Mouse (Mus musculus) left cerebral cortex, postnatal 14 days (tissue): Measurements from ENCODE around the gene Znrf2. TPM values are rescaled to one million over a fixed set of nuclear protein-coding genes. Genes with fewer than 3 reads are reported as not detected.

Experiments used
- DNase-seq, 2 experiments: peaks; one replicate each; pipeline ENCODE4 v3.0.0; 2021 to 2022; ENCODE audit warnings: low spot score in 2 of 2, mixed read lengths in 1 of 2
- intact Hi-C: fragments of 180-260 bp; cut with DNase I; formaldehyde crosslinking; loops from one replicate; pipeline ENCODE4 v1.15.1; 2025
- long read RNA-seq, 2 experiments: library from polyadenylated mRNA; stranded (forward); transcript quantifications; one replicate each; pipeline ENCODE4 v2.0.0; 2021
- total RNA-seq, 2 experiments: library from RNA; stranded (reverse); gene quantifications; 2 replicates each; pipeline ENCODE4 v1.2.3; 2021

Gene Znrf2
- total RNA-seq, result 10 to 100 TPM; 19.4 to 21.8 TPM
- long read RNA-seq, experiment 1, full-length matches to known transcripts, result 8 of 10 reads
- long read RNA-seq, experiment 1, partial matches to known transcripts, result 0 of 10 reads
- long read RNA-seq, experiment 1, other reads (novel, unspliced or antisense), result 2 of 10 reads
- long read RNA-seq, experiment 2, full-length matches to known transcripts, result 10 of 17 reads
- long read RNA-seq, experiment 2, partial matches to known transcripts, result 1 of 17 reads
- long read RNA-seq, experiment 2, other reads (novel, unspliced or antisense), result 6 of 17 reads

- intact Hi-C loops, result loop anchor here (2.0 to 10.0 kb wide), 3 partner anchors 114 to 348 kb away; partner anchors contain the start of gene Ggct
These were observed at the start of gene Znrf2 for GRCm38 (mm10) chr6:54816388-54817065. TSS of gene Znrf2 (plus strand) at chr6:54816916.

GRCm38 (mm10) chr6:54767746-54768145 is 49.0 kb upstream of the Znrf2 start:
- DNase-seq, result no peak
- intact Hi-C loops, result no loop called here

More at GRCm38 (mm10) chr6:54816388-54817065, at the start of gene Znrf2:
- peak; percentile 95 for DNase-seq

GRCm38 (mm10) chr6:54770766-54771165 is 46.0 kb upstream of the Znrf2 start:
- intact Hi-C loops, result no loop called here
- DNase-seq, result no peak

- peak; percentile 16 to 18 for DNase-seq
- intact Hi-C loops, result no loop called here
These were observed 45.5 kb upstream of the Znrf2 start for GRCm38 (mm10) chr6:54771171-54771570.

DNA sequence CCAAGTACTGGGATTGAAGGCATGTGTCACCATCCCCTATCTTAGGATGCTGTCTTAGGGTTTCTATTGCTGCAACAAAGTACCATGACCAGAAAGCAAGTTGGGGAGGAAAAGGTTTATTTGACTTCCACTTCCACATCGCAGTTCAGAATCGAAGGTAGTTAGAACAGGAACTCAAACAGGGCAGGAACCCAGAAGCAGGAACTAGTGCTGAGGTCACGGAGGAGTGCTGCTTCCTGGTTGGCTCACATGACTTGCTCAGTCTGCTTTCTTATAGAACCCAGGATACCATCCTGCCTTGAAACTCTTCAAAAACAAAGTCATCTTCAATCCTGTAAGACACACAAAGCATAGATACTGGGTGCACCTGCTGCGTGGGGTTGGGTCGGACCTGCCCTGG is 44.6 kb upstream of the Znrf2 start:
- DNase-seq, result no peak
- intact Hi-C loops, result no loop called here

DNA sequence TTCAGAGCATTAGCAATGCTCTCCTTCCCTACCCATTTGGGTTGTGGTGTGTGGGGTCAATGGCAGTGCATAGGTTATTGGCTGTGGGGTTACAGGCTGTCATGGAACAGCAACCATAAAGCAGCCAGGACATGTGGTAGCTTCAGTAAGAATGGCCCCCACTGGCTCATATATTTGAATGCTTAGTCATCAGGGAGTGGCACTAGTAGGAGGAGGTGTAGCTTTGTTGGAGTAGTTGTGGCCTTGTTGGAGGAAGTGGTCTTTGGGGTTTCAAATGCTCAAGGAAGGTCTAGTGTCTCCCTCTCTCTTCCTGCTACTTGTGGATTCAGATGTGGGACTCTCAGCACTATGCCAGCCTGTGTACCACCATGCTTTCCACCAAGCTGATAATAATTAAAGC is 41.0 kb upstream of the Znrf2 start:
- DNase-seq, result no peak
- intact Hi-C loops, result no loop called here

DNA sequence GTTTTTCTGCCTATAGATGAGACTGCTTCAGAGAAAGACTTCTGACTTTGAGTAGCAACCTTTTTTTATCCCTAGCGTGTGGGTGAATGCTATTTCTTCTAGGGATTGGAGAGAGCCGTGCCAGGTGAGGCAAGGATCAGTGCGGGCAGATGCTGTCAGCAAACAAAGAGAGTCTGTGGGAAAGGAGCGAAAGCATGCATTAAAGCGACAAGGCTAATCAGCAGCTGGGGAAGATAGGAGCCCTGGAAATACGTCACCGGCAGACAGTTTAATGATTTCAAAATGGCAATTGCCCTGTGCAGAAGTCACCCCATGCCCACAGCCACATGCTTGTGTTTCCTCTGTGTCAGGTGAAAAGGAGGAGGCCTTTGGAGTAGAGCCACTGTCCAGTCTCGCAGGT is 39.1 kb upstream of the Znrf2 start:
- intact Hi-C loops, result no loop called here
- DNase-seq, result peak in 1 of 2 experiments; percentile 12

GRCm38 (mm10) chr6:54779968-54780367 is 36.7 kb upstream of the Znrf2 start:
- no peak for DNase-seq
- intact Hi-C loops, result no loop called here

GRCm38 (mm10) chr6:54780569-54781304 is 36.0 kb upstream of the Znrf2 start:
- intact Hi-C loops, result no loop called here
- no peak for DNase-seq

DNA sequence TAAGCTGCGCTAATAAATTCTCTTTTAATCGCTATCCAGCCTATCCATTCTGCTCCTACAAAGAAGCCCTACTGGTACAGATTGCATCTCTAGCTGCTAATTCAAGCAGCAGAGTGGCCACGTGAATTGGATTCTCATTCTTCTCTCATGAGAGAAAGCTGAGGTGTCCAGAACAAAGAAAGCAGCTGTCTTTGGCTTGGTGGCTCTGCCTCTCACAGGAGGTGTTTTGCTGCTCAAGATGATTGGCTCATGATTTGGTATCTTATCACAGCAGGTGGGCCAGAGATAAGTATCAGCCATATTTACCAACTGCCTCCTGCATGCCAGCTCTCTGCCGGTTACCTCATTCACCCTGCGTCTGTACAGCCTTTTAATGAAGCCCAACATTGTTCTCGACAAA is 34.8 kb upstream of the Znrf2 start:
- intact Hi-C loops, result no loop called here
- DNase-seq, result no peak

DNA sequence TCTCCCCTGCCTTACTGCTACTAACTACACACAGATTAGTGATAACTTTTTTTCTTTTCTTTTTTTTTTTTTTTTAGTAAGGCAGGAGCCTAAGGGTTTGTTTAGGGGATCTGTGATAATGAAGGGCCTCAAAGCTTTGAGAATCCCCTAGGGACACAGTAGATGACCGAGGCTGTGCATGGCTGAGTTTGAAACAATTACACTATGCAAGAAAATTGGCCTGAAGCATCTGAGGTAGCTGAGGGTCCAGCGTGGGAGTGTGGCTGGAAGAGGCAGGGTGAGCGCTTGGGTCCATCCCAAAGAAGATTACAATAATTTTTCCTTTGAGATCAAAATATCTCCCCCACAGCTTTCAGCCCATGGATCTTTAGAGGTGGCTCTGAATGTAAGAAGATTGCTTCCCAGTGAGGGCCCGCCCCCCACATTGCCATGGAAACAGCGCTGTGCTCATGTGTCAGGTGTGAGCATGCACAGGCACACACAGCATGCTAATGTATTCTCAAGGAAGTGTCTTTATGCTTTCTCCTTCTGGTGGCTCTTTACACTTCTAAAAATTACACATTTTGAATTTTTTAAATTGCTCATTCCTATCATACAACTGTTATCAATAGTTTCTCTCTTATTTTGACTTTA is 31.5 kb upstream of the Znrf2 start:
- peak; percentile 82 to 92 for DNase-seq
- intact Hi-C loops, result no loop called here

DNA sequence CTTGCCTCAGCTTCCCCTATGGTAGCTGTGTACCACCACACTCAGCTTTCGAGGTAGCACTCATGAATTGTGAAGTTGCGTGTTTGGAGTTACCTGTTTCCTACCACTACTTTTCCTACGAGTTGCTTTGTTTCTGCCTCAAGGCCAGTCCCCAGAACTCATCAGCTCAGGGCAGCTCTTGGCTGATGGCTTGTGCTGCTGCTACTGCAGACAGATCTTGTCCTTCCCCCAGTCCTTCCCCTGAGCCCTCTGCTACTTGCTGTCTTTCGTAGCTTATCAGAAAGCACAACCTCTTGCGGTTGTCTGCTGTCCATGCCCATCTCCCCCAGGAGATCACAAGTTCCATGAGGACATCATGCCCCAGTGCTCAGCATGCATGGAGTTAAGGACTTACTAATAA is 29.9 kb upstream of the Znrf2 start:
- intact Hi-C loops, result no loop called here
- DNase-seq, result no peak

- intact Hi-C loops, result no loop called here
- DNase-seq, result no peak
These were observed 28.2 kb upstream of the Znrf2 start for GRCm38 (mm10) chr6:54788493-54788892.

GRCm38 (mm10) chr6:54789139-54789538 is 27.6 kb upstream of the Znrf2 start:
- intact Hi-C loops, result no loop called here
- no peak for DNase-seq

DNA sequence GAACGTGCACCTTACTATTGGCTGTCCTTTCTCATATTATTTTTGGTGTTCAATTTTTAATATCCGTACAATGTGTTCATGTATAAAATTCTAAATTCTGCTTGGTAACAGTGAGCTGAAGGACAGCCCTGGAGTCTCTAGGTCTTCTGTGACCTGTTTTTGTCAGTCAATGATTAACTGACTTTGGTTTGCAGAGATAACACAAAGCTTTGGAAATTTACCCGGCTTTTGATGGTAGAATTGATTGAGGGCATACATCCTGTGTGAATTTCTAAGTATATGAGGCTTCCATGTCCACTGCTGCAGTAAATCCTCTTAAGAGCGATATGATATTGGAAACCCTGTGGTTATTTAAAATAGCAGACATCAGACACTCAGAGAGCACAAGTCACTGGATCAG is 26.6 kb upstream of the Znrf2 start:
- intact Hi-C loops, result no loop called here
- DNase-seq, result no peak

GRCm38 (mm10) chr6:54793853-54794252 is 22.9 kb upstream of the Znrf2 start:
- no peak for DNase-seq

GRCm38 (mm10) chr6:54794372-54794771 is 22.3 kb upstream of the Znrf2 start:
- no peak for DNase-seq
- intact Hi-C loops, result no loop called here

More at GRCm38 (mm10) chr6:54793853-54794252, 22.9 kb upstream of the Znrf2 start:
- intact Hi-C loops, result no loop called here

- intact Hi-C loops, result no loop called here
- DNase-seq, result no peak
These were observed 21.7 kb upstream of the Znrf2 start for GRCm38 (mm10) chr6:54794991-54795390.

GRCm38 (mm10) chr6:54795971-54796370 is 20.7 kb upstream of the Znrf2 start:
- intact Hi-C loops, result no loop called here

DNA sequence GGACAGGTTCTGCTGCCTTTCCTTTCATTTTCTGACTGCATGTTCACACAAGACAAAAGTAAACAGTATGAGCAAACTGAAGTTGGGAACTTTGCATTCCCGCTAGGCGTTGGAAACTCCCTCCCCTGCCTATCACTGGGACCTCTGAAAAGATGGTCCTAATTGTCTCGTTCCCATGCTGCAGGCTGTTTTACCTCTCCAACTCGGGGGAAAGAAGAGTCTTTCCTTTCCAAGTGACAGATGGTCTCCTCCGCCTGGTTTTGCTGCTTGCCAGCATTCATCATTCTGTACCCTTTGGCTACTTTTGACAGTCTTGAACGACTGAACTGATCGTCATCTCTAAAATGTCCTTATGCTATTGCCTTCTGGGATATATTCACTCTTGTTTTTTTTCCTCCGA is 14.4 kb upstream of the Znrf2 start:
- no peak for DNase-seq
- intact Hi-C loops, result no loop called here

More at GRCm38 (mm10) chr6:54795971-54796370, 20.7 kb upstream of the Znrf2 start:
- no peak for DNase-seq
